Mouse (Mus musculus) erythroblast, embryonic 14.5 days (primary cell): Measurements from ENCODE around the gene Rpl10a.

ENCODE experiments used
- GATA1 ChIP-seq: IDR thresholded peaks from 2 replicates; pipeline ENCODE4 v1.6.1; 2012; ENCODE audit warnings: low read length, inconsistent platforms, mixed read lengths
- TAL1 ChIP-seq: IDR thresholded peaks from 3 replicates; pipeline ENCODE4 v1.6.1; 2012; ENCODE audit warnings: low read length, inconsistent platforms, mixed read lengths

DNA sequence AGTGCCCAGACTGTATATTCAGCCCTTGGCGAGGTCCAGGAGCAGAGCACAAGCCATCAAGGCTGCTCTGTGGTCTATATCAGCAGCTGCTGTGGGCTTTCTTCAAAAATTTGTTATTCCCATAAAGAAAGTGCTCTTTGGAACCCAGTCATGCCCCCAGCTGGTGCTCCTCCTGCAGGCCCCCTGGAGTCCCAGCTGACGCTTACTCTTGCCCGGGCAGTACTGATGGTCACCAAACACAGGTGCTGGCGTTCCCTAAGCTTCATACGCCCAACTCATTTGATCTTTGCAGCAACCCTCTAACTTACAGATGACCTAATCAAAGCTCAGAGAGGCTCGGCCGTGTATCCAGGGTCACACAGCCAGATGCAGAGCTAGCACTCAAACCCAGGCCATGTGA lies 9.3 kb downstream of the Rpl10a start:
- TF ChIP-seq TAL1: no peak
- no peak for TF ChIP-seq GATA1
